Mouse (Mus musculus) midbrain, embryonic 12.5 days (tissue): ENCODE results near the gene Ddr2. TPM values are rescaled to one million over a fixed set of nuclear protein-coding genes. Genes with fewer than 3 reads are reported as not detected.
A peak's percentile ranks its signal among the peaks of the same experiment; 100 is the strongest.
"Not testable (repeated sequence)": the region's sequence is repeated elsewhere in the genome, so short reads cannot be mapped to it uniquely, and the experiment has no call there.

Source experiments
- ATAC-seq: fragments of 200-750 bp; cut with Nextera tagmentation; 2 replicates; pipeline ENCODE4 v1.8.0; 2017; ENCODE audit warnings: low read depth, moderate TSS enrichment, moderate library complexity; ENCODE audit not compliant: low FRiP score
- H3K27ac ChIP-seq: fragments of 300-500 bp; sonication (generic); replicated peaks from 2 replicates; pipeline ENCODE4 v1.5.1; 2016; ENCODE audit warnings: mild to moderate bottlenecking
- H3K27me3 ChIP-seq: fragments of 300-500 bp; sonication (generic); 2 replicates; pipeline ENCODE4 v1.6.1; 2016; ENCODE audit warnings: mild to moderate bottlenecking
- H3K36me3 ChIP-seq: fragments of 300-500 bp; sonication (generic); 2 replicates; pipeline ENCODE4 v1.6.1; 2016
- H3K4me1 ChIP-seq: fragments of 300-500 bp; sonication (generic); 2 replicates; pipeline ENCODE4 v1.6.1; 2016
- H3K4me2 ChIP-seq: fragments of 300-500 bp; sonication (generic); replicated peaks from 2 replicates; pipeline ENCODE4 v1.6.1; 2016; ENCODE audit warnings: mild to moderate bottlenecking, moderate library complexity
- H3K4me3 ChIP-seq: fragments of 300-500 bp; sonication (generic); 2 replicates; pipeline ENCODE4 v1.5.1; 2016; ENCODE audit warnings: mild to moderate bottlenecking
- H3K9ac ChIP-seq: fragments of 300-500 bp; sonication (generic); replicated peaks from 2 replicates; pipeline ENCODE4 v1.6.1; 2016; ENCODE audit warnings: mild to moderate bottlenecking, moderate library complexity
- H3K9me3 ChIP-seq: fragments of 300-500 bp; sonication (generic); 2 replicates; pipeline ENCODE4 v1.6.1; 2016; ENCODE audit warnings: mild to moderate bottlenecking
- WGBS: fragments of 180-500 bp; shearing (Covaris S2); methylation state at CpG from one replicate; pipeline ENCODE4 v1.1.7; 2016; 5-methylcytosine and 5-hydroxymethylcytosine counted together
- polyA plus RNA-seq: library from polyadenylated mRNA; unstranded; fragments of >200 nt; fragmentation: Nextera tagmentation; extraction: Ambion mirVana; gene quantifications from 2 replicates; pipeline ENCODE4 v1.2.1, GENCODE M21; 2016

The Ddr2 gene
- polyA plus RNA-seq, 1 experiment from 2014 or later: 31.1 TPM

DNA sequence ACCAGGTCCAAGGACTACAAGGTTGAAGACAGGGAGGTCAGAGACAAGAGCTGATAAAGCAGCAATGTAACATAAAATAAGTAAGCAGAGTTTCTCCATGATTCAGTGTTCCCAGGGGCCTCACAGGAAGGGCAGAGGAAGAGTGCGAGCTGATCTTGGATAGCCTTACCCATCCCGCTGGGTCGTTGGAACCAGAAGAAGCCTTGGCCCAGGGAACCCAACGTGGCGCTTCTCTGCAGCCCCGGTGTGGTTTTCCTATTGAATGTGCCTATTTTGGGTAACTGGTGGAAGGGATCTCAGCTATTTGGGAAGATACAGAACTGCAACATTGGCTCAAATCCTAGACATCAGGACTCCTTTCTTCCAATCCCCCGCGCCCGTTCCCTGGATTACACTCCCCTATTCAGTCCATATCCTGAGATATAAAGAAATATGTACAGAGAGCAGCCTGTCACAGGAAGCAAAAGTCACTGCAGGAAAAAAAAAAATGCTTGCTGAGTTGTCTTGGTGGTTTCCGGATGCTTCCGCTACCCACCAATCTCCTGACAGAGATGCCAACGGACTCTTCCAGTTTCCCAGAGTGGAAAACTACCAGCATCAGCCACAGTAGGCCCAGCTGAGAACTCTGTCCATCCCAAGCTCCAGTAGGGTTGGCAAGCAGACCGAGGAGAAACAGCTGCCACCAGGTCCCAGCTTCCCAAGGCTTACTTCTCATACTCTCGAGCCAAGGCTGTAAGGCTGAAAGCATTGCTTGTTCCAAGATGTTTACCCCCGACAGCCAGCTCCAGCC lies 99.7 kb downstream of the Ddr2 start:
- Histone ChIP-seq H3K36me3 (no peaks in the 10 kb centered on the region), H3K4me1 (no peaks in the 10 kb centered on the region), H3K4me2 (no peak overlapping the region), H3K9me3 (peaks cover 5% of the 10 kb centered on the region; the same call in 1 of the 2 replicates), H3K27ac (no peak overlapping the region), H3K4me3 (no peak overlapping the region), H3K27me3 (no peaks in the 10 kb centered on the region), H3K9ac (no peak overlapping the region)
- 94% methylated on average over 15 of the region's 15 CpGs for WGBS
- no peak for ATAC-seq

DNA sequence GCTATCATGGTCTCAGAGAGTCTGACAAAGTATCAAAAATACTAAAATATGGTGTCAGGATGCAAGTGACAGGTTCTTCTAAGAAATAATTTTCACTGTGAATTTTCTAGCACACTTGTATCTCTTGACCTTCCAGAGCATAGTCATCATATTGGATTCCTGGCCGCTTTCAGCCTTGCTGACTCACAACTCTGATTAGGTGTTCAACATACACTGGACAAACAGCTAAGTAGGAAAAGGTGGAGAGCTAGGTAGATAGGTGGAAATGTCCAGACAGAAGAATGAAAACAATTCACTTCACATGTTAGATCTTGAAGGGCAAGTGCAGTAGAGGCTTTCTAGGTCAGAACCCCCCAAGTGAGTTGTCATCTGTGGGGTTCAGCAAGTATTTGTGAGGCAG lies 101.3 kb downstream of the Ddr2 start:
- no peak overlapping the region for H3K9ac ChIP-seq
- H3K4me2 ChIP-seq: no peak overlapping the region
- no peaks in the 10 kb centered on the region for H3K9me3 ChIP-seq
- 97% methylated on average over 1 of the region's 1 CpGs for WGBS
- no peaks in the 10 kb centered on the region for H3K36me3 ChIP-seq
- no peak overlapping the region for H3K27ac ChIP-seq
- H3K4me3 ChIP-seq: no peak overlapping the region
- ATAC-seq: no peak
- H3K27me3 ChIP-seq: no peaks in the 10 kb centered on the region
- H3K4me1 ChIP-seq: no peaks in the 10 kb centered on the region

DNA sequence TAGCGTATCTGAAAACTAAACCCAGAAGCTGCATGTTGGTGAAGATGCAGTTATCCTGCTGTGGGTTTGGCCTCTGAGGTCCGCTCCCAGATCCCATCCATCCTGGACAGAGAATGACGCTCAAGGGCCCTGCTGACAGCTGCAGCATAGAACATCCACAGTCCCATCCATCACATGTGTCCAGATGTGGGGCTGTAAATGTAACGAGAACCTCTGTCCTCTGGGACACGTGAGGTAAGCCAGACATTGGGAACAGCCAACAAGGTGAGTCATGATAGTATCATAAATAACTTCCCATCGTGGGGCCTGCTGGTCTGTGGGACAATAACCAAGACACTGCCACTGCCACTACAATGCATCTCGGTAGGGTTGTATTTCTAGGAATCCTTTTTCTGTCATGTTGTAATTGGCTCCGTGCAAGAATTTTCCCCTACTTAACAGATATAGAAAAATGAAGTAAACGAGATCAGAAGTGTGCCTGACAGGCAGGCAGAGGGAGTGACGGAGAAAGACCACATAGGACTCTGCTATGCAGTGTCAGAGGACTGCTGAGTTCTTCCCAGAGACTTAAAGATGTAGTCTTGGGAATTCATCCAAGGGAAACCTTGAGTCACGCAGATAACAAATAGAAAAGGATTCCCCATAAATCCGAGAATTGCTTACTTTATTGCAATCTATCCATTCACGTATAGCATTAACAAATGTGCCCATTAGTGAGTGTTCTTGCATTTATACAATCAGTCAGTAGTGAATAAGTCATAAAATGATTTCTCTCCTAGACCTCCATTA lies 101.9 kb downstream of the Ddr2 start:
- no peak overlapping the region for H3K9ac ChIP-seq
- ATAC-seq: no peak
- no peak overlapping the region for H3K4me2 ChIP-seq
- H3K27me3 ChIP-seq: no peaks in the 10 kb centered on the region
- no peaks in the 10 kb centered on the region for H3K4me1 ChIP-seq
- 93% methylated on average over 13 of the region's 13 CpGs for WGBS
- no peak overlapping the region for H3K4me3 ChIP-seq
- H3K27ac ChIP-seq: no peak overlapping the region
- H3K36me3 ChIP-seq: no peaks in the 10 kb centered on the region
- H3K9me3 ChIP-seq: no peaks in the 10 kb centered on the region

DNA sequence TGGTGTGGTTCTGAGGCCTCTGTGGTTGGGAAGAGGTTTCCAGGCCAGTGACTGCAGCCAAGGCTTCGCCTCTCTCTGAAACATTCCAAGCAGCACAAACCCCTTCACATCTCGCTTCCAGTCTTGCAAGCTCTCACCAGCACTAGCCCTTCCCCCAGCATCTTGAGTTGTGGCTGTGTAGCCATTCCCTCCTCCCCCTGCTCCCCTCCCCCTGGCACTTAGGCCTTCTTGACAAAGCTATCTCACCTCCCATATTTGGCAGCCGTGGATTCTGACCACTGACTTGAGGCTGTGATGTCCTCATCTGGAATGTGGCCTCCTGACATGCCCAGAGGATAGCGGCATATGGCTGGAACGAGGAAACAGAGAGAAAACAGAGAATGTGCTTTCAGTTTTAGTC lies 104.0 kb downstream of the Ddr2 start:
- H3K36me3 ChIP-seq: no peaks in the 10 kb centered on the region
- H3K27me3 ChIP-seq: no peaks in the 10 kb centered on the region
- no peaks in the 10 kb centered on the region for H3K9me3 ChIP-seq
- ATAC-seq: no peak
- 70% methylated on average over 5 of the region's 5 CpGs for WGBS
- no peak overlapping the region for H3K4me2 ChIP-seq
- no peak overlapping the region for H3K27ac ChIP-seq
- no peak overlapping the region for H3K9ac ChIP-seq
- H3K4me1 ChIP-seq: no peaks in the 10 kb centered on the region
- H3K4me3 ChIP-seq: no peak overlapping the region

DNA sequence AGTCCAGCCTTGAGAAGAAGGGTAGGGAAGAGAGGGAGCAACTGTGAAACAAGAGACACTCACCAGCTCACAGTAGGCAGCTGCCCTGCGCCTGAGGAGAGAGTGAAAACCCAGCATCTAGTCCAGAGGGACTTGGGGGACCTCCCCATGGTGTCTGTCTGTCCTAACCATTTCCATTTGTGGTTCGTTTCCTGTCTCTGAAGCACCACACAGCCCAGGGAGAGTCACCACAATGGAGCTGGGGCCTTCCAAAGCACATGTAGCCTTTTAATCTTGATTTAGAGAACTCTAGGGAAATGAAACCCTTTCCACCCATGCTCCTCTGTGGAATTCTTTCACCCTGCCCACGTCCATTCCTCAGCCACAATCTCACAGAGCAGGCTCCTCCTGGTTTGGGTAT lies 105.3 kb downstream of the Ddr2 start:
- Histone ChIP-seq H3K9me3 (no peaks in the 10 kb centered on the region), H3K4me3 (no peak overlapping the region), H3K4me1 (no peaks in the 10 kb centered on the region), H3K9ac (no peak overlapping the region), H3K36me3 (no peaks in the 10 kb centered on the region), H3K27me3 (no peaks in the 10 kb centered on the region), H3K27ac (no peak overlapping the region), H3K4me2 (no peak overlapping the region)
- no peak for ATAC-seq
- 78% methylated on average over 3 of the region's 3 CpGs for WGBS

DNA sequence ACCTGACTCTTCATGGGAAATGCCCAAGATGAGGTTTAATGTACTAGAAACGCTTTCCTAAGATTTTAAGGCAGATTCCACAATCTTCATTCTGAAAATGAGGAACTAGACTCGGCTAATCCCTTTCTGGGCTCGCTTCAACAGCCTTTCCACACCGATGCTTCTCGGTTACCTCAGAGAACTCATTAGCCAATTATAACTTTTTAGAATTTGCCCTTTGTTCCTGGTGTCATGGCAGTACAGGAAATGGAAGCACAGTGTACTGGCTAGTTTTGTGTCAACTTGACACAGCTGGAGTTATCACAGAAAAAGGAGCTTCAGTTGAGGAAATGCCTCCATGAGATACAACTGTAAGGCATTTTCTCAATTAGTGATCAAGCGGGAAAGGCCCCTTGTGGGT lies 116.7 kb downstream of the Ddr2 start:
- not testable (repeated sequence) for H3K9ac ChIP-seq, H3K36me3 ChIP-seq, H3K27me3 ChIP-seq, H3K4me3 ChIP-seq, H3K4me1 ChIP-seq, H3K4me2 ChIP-seq, H3K27ac ChIP-seq, ATAC-seq, H3K9me3 ChIP-seq
- WGBS: 89% methylated on average over 6 of the region's 6 CpGs

DNA sequence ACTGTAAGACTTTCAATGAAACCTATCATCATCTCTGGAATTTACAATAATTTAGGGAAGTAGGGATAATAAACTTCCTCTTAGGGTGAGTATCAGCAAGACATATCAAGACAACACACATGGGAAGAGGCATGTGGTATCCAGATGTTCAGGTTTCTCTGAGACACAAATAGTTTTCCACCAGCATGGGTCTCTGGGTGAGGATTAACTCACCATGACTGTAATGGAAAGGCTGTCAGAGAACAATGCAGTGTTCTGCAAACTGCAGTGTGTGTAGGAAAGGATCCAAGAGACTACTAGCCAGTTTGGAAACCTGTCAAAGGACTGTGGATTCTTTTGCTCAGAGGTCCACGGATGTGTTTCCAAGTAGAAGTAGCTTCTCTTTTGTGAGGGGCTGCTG lies 124.4 kb downstream of the Ddr2 start:
- Histone ChIP-seq H3K36me3 (no peaks in the 10 kb centered on the region), H3K4me1 (no peaks in the 10 kb centered on the region), H3K9ac (no peak overlapping the region), H3K4me2 (no peak overlapping the region), H3K27ac (no peak overlapping the region), H3K9me3 (no peaks in the 10 kb centered on the region), H3K27me3 (no peaks in the 10 kb centered on the region), H3K4me3 (no peak overlapping the region)
- WGBS: 69% methylated on average over 1 of the region's 1 CpGs
- no peak for ATAC-seq

DNA sequence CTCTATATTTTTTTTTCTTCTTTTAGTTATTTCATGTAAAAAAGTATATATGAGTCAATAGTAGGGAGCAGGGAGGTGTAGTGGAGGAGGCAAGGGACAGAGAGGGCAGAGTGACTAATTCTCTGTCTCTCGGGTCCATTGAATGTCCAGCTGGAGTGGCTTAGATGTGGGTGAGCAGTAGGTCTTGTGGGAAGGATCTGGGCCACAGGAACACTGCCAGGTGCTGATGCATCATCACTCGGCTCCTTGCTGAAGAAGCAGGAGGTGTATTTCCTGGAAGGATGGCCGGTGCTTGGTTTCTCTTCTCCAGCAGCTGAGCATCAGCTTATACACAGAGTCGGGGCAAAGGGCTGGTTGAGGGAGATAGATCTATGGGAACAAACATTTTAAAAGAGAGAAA lies 132.9 kb downstream of the Ddr2 start:
- no peak for ATAC-seq
- H3K27ac ChIP-seq: no peak overlapping the region
- H3K36me3 ChIP-seq: no peaks in the 10 kb centered on the region
- WGBS: 88% methylated on average over 4 of the region's 4 CpGs
- H3K4me2 ChIP-seq: no peak overlapping the region
- H3K27me3 ChIP-seq: no peaks in the 10 kb centered on the region
- no peak overlapping the region for H3K9ac ChIP-seq
- H3K9me3 ChIP-seq: no peaks in the 10 kb centered on the region
- no peak overlapping the region for H3K4me3 ChIP-seq
- H3K4me1 ChIP-seq: no peaks in the 10 kb centered on the region

DNA sequence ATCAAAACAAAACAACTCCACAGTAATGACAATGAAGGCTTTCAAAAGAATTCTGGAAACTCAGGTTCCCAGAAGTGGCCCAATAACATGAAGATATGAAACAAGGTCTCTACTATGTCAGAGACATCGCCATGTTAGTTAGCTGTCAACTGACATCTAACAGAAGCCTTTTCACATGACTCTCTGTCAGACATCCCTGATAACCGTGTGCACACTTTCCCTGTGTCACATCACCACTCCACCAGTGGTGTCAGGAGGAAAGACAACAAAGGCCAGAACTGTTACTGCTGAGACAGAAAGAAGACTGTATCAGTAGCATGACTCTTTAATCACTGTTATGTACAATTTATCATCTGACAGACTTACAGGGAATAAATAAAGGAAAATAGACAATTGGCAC lies 138.6 kb downstream of the Ddr2 start:
- Histone ChIP-seq H3K27ac (no peak overlapping the region), H3K9me3 (no peaks in the 10 kb centered on the region), H3K4me3 (no peak overlapping the region), H3K9ac (no peak overlapping the region), H3K4me1 (peaks cover 19% of the 10 kb centered on the region), H3K27me3 (no peaks in the 10 kb centered on the region), H3K4me2 (no peak overlapping the region), H3K36me3 (0 out of 2 replicates have a peak, but pooled peaks cover 1% of the 10 kb centered on the region)
- 89% methylated on average over 2 of the region's 2 CpGs for WGBS
- no peak for ATAC-seq

DNA sequence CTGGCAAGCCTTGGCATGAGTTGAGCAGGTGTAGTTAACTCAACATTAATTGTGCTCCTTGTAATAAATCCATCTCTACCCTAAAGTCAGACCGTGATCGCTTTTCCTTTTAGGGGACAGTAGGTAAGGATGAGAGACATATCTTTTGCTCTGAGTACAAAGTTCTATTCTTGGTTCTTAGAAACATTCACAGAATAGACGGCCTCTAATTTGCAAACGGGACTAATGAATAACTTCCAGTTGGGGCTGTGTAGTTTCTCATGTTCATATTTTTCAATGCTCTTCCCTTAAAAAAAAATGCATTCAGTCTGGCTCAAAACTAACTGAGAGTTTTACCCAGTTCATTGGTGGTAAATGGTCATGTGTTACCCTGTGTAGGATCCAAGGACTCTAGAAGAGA lies 139.6 kb downstream of the Ddr2 start:
- H3K36me3 ChIP-seq: peaks cover 10% of the 10 kb centered on the region
- H3K9me3 ChIP-seq: no peaks in the 10 kb centered on the region
- no peaks in the 10 kb centered on the region for H3K27me3 ChIP-seq
- no peak overlapping the region for H3K4me2 ChIP-seq
- H3K27ac ChIP-seq: no peak overlapping the region
- no peak for ATAC-seq
- no peak overlapping the region for H3K4me3 ChIP-seq
- H3K9ac ChIP-seq: no peak overlapping the region
- 96% methylated on average over 4 of the region's 4 CpGs for WGBS
- H3K4me1 ChIP-seq: peaks cover 19% of the 10 kb centered on the region

DNA sequence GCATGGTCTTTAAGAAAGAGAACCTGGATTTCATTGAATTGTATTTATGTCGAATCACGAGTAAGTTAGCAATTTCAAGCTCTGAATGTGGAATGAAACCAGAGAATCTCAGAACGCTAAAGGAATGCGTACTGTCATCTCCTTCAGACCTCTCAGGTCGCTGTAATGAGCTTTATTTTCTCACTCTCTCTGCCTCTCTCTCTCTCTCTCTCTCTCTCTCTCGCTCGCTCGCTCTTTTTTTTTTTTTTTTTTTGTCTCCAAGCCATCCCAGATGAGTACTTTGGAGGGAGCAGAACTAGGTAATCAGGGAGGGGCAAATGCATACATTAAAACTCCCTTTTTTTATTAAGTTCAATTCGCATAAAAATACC lies 141.1 kb downstream of the Ddr2 start:
- WGBS: 3% methylated on average over 8 of the region's 9 CpGs

DNA sequence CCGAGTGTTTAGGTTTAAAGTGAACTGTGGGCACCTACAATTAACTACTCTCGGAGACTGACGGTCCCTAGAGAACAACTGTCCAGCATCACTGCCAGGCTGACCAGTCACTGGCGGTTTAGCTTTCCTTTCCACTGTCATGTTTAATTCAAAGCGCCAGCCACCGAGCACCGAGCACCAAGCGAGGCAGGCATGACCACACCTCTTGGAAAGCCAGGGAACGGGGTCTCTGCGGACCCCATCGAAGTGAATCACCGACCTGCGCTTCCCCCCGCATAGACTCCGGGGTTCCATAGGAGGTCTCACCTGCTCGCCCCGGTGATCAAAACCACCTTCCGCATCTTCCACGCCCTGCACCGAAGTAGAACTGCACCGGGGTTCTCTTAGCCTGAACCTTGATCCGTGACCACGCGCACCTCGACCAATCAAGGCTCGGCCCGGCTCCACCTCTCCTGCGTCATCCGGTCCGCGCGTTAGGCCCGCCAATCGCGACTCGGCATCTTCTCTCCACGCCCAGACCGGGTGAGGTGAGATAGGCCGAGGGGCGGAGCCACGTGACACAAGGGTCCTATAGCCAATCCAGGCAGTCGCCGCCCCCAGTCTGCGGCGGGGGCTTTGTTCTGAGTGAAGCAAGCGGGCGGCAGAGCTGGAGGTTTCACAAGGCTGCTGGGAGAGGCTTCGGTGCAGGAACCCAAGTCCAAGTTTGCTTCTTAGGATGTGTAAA lies 141.6 kb downstream of the Ddr2 start, which contains the start of gene Hsd17b7:
Gene Hsd17b7 (minus strand): TSS at position 450 of the 724 bp plus-strand sequence.
- ATAC-seq: peak; percentile 100
- peak within 1 kb of the TSS; percentile 62 for H3K4me3 ChIP-seq
- H3K4me1 ChIP-seq: peaks cover 19% of the 10 kb centered on the region
- H3K4me2 ChIP-seq: peak within 1 kb of the TSS; percentile 78
- peaks cover 28% of the 10 kb centered on the region for H3K36me3 ChIP-seq
- peak within 1 kb of the TSS; percentile 56 for H3K9ac ChIP-seq
- no peaks in the 10 kb centered on the region for H3K27me3 ChIP-seq
- peak within 1 kb of the TSS; percentile 81 for H3K27ac ChIP-seq
- WGBS: under 1% methylated on average over 48 of the region's 48 CpGs
- no peaks in the 10 kb centered on the region for H3K9me3 ChIP-seq

More for the DNA sequence above, 141.1 kb downstream of the Ddr2 start:
- peaks cover 24% of the 10 kb centered on the region for H3K36me3 ChIP-seq
- no peaks in the 10 kb centered on the region for H3K27me3 ChIP-seq
- peak overlapping the region; percentile 81 for H3K27ac ChIP-seq
- H3K4me1 ChIP-seq: peaks cover 19% of the 10 kb centered on the region
- H3K9ac ChIP-seq: peak overlapping the region; percentile 56
- peak overlapping the region; percentile 62 for H3K4me3 ChIP-seq
- no peaks in the 10 kb centered on the region for H3K9me3 ChIP-seq
- peak; percentile 60 for ATAC-seq
- peak overlapping the region; percentile 55 for H3K4me2 ChIP-seq
